Mouse (Mus musculus): Measurements from ENCODE around the gene Btf3l4.
A peak's percentile ranks its signal among the peaks of the same experiment; 100 is the strongest.

Gene Btf3l4

GRCm38 (mm10) chr4:108832916-108833827, at the start of gene Btf3l4:
Btf3l4 (minus strand) TSS chr4:108833614.
- DNase-seq: peak; percentile 92

- peak; percentile 81 for DNase-seq
Observed at GRCm38 (mm10) chr4:108878963-108879822, 45.8 kb upstream of the Btf3l4 start, which contains the start of gene Rab3b. Rab3b (plus strand) TSS chr4:108879063.

- DNase-seq: no peak
Observed at GRCm38 (mm10) chr4:108877901-108878300, 44.5 kb upstream of the Btf3l4 start.

GRCm38 (mm10) chr4:108873746-108874145, 40.3 kb upstream of the Btf3l4 start:
- DNase-seq: no peak

GRCm38 (mm10) chr4:108869730-108870374, 36.4 kb upstream of the Btf3l4 start:
- peak; percentile 77 for DNase-seq

GRCm38 (mm10) chr4:108866806-108867205, 33.4 kb upstream of the Btf3l4 start:
- no peak for DNase-seq

GRCm38 (mm10) chr4:108848505-108848848, 15.1 kb upstream of the Btf3l4 start, which contains the start of gene A730015C16Rik:
A730015C16Rik (minus strand) TSS chr4:108848619.
- DNase-seq: peak; percentile 51

GRCm38 (mm10) chr4:108847715-108848504, 14.5 kb upstream of the Btf3l4 start, which contains the start of gene Kti12:
Kti12 (plus strand) TSS chr4:108847785.
- DNase-seq: peak; percentile 75

- no peak for DNase-seq
Observed at GRCm38 (mm10) chr4:108845824-108846569, 12.6 kb upstream of the Btf3l4 start.

GRCm38 (mm10) chr4:108843336-108843735, 9.9 kb upstream of the Btf3l4 start:
- no peak for DNase-seq

GRCm38 (mm10) chr4:108841920-108842578, 8.6 kb upstream of the Btf3l4 start:
- DNase-seq: no peak

- no peak for DNase-seq
Observed at GRCm38 (mm10) chr4:108838031-108838430, 4.6 kb upstream of the Btf3l4 start.

GRCm38 (mm10) chr4:108835496-108835895, 2.1 kb upstream of the Btf3l4 start:
- peak; percentile 18 for DNase-seq

GRCm38 (mm10) chr4:108834971-108835311, 1.5 kb upstream of the Btf3l4 start:
- peak; percentile 20 for DNase-seq

GRCm38 (mm10) chr4:108834115-108834970, 929 bp upstream of the Btf3l4 start, which contains the start of gene Txndc12:
Txndc12 (plus strand) TSS chr4:108834601.
- DNase-seq: peak; percentile 81

GRCm38 (mm10) chr4:108833828-108834114, 357 bp upstream of the Btf3l4 start:
- no peak for DNase-seq

GRCm38 (mm10) chr4:108830698-108831097, 2.7 kb downstream of the Btf3l4 start:
- no peak for DNase-seq

- no peak for DNase-seq
Observed at GRCm38 (mm10) chr4:108826643-108827042, 6.8 kb downstream of the Btf3l4 start.

- DNase-seq: no peak
Observed at GRCm38 (mm10) chr4:108826096-108826495, 7.3 kb downstream of the Btf3l4 start.

- no peak for DNase-seq
Observed at GRCm38 (mm10) chr4:108825677-108826076, 7.7 kb downstream of the Btf3l4 start.
